Mouse (Mus musculus) cerebellum, adult 2 months (tissue): ENCODE data around the gene Abhd6.

Experiments
- CTCF ChIP-seq: fragments of 200-500 bp; IDR thresholded peaks from 2 replicates; pipeline ENCODE4 v1.5.1; 2011; ENCODE audit warnings: low read depth, mild to moderate bottlenecking, control low read depth, low read length, moderate library complexity, borderline replicate concordance; ENCODE audit not compliant: insufficient read depth
- POLR2A ChIP-seq: fragments of 200-500 bp; IDR thresholded peaks from 2 replicates; pipeline ENCODE4 v1.6.1; 2011; ENCODE audit warnings: low read length, control low read depth, borderline replicate concordance; ENCODE audit not compliant: insufficient read depth

- no peak for TF ChIP-seq CTCF
- no peak for TF ChIP-seq POLR2A
Observed at GRCm38 (mm10) chr14:7962626-7963025, 40.1 kb upstream of the Abhd6 start.
